Mouse (Mus musculus) lung, postnatal 25 days (tissue): ENCODE results near the gene Tet1.
"Not testable (repeated sequence)": the region's sequence is repeated elsewhere in the genome, so short reads cannot be mapped to it uniquely, and the experiment has no call there.

Source experiments
- DNase-seq: peaks from one replicate; pipeline ENCODE4 v3.0.0; 2022; ENCODE audit warnings: low spot score

The Tet1 gene

GRCm38 (mm10) chr10:62848783-62849182, 60.0 kb downstream of the Tet1 start:
- DNase-seq = no peak

- no peak for DNase-seq
Measured at GRCm38 (mm10) chr10:62847069-62847626, 61.6 kb downstream of the Tet1 start.

DNA sequence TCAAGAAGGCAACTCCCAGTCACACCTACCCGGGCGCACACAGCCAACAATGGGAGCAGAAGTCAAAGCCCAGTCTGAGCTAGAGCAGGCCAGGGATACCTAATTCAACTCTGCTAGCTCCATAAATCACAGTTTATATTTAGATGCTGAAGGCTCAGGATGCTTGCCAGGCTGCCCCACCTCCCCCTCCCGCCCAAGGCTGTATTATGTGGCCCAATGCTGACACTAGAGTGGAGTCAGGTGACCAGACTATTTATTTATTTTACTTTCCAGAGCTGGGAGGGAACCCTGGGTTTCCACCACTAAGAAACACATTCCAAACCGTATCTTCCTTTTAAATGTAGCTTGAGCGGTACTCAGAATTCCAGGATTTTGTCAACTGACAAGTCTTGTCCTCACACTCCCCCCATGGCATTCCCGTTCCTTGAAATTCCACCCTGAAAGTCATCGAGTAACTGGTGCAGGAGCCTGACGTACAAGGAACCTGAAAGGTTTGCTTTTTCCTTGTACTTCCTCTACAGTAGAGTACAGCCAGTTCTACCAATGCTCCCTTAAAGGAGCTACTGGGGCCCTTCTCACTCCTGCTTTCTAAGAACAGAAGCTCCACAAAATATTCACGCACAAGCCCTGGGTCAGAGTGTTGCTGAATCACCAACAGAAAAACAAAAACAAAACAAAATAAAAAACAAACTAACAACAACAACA, 64.9 kb downstream of the Tet1 start:
- DNase-seq = peak; percentile 65

DNA sequence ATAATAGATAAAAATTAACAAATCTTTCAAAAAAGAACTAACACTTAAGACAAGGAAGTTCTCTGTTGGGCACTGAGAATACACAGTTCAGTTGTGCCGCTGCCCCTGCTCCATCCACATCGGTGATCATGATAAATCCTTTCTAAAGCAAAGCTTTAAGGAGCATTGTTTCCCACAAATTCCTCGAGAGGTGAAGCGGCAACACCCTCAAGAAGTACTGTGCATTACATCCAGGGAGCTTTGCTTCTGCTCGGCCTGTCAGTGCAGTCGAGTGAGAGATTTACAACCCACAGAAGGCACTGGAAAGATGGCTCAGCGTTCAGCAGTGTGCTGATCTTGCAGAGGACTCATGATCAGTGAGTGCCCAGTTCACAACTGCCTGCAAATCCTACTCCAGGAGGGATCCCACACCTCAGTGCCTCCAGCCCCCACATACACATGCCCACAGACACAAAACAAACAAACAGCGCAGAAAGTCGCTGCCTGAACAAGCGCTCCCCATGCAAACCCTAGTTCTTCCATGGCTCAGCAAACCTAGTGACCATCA, 66.8 kb downstream of the Tet1 start:
- DNase-seq = no peak

DNA sequence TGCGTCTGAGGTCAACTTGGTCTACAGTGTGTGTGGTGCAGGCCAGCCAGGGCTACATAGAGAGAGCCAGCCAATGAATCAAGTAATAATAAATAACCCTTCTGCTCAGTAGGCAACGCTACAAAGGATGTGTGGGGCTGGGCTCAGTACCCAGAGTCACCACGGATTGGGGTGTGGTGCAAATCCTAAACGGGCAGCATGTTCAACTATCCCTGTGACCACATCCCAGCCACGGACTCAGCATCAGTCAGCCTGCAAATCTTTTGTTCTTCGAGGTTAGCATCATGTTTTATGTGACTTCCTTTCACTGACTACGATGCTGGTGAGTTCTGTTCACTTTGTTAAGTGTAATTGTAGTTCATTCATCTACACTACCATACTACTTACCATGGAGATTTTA, 68.1 kb downstream of the Tet1 start:
- no peak for DNase-seq

- DNase-seq = no peak
Measured at GRCm38 (mm10) chr10:62837987-62838386, 70.8 kb downstream of the Tet1 start.

- DNase-seq = no peak
Measured at GRCm38 (mm10) chr10:62832783-62833182, 76.0 kb downstream of the Tet1 start.

GRCm38 (mm10) chr10:62831546-62831945, 77.2 kb downstream of the Tet1 start:
- no peak for DNase-seq

DNA sequence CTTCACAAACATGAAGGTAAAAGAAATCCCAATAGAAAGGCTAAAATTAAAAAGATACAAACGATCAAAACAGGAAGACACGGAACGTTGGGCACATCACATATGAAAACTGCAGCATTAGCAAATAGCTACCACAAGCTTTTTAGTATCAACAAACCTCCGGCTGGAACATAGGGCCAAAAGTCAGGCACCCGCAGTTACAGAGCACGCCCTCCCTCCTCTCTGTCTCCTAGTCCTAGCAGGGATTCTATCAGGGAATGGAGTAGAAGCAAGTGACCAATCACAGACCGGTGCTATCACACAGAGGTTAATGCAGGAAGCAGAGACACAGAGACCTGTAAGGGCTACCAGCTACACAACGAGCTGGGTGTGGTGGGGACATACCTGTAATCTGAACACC, 84.3 kb downstream of the Tet1 start:
- no peak for DNase-seq

GRCm38 (mm10) chr10:62823431-62823830, 85.4 kb downstream of the Tet1 start:
- DNase-seq = no peak

GRCm38 (mm10) chr10:62810010-62810409, 98.8 kb downstream of the Tet1 start:
- DNase-seq = no peak

DNA sequence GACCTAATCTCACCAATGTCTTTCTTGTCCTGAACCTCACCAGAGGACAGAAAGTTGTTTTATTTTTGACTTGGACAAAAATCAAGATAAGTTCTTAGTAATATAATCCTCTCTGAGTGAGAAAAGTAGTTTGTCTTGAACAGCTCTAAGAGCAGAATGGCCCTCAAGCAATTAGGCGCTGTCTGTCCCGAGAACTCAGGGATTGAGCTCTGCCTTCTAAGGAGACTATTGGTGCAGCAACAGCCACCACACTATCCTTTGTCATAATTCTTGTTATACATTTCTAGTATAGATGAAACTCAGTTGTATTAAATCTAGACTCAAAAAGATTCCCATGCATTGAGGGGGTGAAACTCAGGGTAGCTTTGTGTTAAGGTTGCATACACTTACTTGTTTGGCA, 100.0 kb downstream of the Tet1 start:
- no peak for DNase-seq

DNA sequence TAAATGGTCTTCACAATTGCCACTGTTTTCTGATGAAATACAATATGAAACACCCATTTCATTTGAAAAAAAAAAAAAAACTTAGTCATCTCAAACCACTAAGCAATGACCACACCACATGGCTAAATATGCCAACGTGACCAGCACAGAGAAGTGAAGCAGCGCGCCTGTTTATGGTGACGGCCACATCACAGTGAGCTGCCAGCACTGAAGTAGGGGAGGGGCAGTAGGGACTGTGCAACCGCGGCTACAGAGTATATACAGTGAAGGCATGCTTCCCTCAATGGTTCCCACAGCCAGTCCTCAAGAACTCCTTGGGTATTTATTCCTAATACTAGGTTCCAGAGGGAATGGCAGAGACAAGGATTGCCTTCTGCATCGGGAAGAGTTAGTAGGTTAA, 100.5 kb downstream of the Tet1 start:
- DNase-seq = no peak

DNA sequence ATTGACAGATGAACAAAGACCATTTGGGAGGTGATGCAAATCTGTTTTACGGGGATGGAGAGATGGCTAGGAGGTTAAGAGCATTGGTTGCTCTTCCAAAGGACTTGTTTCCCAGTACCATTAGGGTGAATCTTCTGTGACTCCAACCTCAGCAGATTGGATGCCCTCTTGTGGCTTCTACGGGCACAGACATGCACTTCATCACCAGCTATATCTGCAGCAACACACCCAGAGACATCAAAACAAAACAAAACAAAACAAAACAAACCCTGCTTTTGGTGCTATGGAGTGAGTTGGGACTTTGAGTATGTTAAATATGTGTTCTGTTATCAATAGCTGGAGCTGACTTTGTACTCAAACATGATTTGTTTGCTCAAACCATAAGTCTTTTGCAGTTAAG, 104.7 kb downstream of the Tet1 start:
- no peak for DNase-seq

GRCm38 (mm10) chr10:62803296-62803695, 105.5 kb downstream of the Tet1 start:
- DNase-seq = no peak

- DNase-seq = no peak
Measured at GRCm38 (mm10) chr10:62794221-62794620, 114.6 kb downstream of the Tet1 start.

GRCm38 (mm10) chr10:62793091-62793453, 115.7 kb downstream of the Tet1 start:
- no peak for DNase-seq

DNA sequence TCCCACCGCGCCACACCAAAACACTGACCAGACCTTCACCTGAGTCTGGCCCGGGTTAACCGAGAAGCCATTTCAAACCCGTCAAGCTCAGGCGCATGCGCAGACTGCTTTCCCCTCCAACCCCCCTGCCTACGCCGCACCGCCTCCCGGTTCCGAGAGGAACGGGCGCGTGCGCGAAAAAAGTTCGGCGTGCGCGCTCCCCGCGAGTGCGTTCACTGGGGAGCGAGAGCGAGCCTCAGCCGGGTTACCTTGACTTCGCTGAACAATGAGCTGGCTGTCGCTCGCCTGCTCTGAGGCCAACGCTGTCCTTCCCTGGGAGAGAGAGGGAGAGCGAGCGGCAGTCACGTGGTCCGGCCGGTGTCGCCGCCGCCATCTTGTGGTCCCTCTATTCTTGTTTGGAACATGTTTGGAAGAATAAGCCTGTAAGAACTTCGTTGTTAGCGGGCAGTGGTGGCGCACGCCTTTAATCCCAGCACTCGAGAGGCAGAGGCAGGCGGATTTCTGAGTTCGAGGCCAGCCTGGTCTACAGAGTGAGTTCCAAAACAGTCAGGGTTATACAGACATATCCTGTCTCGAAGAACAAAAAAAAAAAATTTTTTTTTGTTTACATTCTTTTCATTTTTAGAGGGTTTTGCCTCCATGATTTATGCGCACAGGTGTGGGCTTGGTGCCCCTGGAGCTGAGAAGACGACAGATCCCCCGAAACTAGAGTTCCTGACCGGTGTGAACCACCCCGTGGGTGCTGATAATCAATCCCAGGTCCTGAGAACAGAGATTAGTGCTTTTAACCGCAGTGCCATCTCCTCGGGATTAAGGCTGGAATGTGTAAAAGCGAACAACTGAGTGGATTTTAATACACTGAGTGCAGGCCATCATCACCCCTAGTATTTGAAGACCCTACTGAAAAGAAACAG, 116.4 kb downstream of the Tet1 start, which contains the start of gene Ccar1:
Ccar1 (minus strand) TSS at position 110 of the 914 bp plus-strand sequence.
- peak; percentile 98 for DNase-seq

- peak; percentile 3 for DNase-seq
Measured at GRCm38 (mm10) chr10:62791251-62792176, 117.3 kb downstream of the Tet1 start.

- DNase-seq = not testable (repeated sequence)
Measured at GRCm38 (mm10) chr10:62781776-62782175, 127.0 kb downstream of the Tet1 start.
